Mouse (Mus musculus) Muller cell, postnatal 12 days (primary cell): Measurements from ENCODE around the gene Cfap298.

Source experiments
- DNase-seq: peaks from one replicate; pipeline ENCODE4 v3.0.0-alpha.2; 2015; ENCODE audit errors: inconsistent ontology term

The Cfap298 gene

DNA sequence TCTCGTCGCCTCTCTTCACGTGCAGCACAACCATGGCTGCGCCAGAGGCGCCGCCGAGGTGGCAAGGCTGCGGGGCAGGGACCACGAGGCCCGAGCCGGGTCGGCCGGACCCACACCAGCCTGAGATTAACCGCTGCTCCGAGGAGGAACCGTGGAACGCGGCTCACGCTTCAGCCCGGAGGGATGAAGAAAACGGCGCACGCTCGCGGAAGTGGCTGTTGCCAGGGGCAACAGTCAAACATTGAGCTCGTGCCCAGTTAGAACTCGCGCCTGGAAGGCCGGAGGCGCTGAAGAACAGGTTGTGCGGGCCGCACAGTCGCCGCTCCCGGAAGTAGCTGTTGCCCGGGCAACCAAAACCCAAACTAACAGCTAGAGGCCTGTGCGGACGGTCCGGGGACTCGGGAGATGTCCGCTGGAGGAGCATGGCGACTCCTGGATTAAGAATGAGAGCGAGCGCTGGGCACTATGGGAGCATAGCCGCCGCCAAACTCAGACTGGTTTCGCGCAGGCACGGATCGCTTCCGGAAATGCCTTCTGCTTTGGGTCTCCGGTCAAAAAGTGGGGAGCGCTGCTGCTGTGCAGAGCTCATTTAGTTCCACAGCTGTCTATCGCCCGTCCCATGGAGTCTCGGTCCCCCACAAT is at the start of gene Cfap298:
Gene Cfap298 (minus strand): TSS at position 428 of the 642 bp plus-strand sequence.
- peak; percentile 95 for DNase-seq

DNA sequence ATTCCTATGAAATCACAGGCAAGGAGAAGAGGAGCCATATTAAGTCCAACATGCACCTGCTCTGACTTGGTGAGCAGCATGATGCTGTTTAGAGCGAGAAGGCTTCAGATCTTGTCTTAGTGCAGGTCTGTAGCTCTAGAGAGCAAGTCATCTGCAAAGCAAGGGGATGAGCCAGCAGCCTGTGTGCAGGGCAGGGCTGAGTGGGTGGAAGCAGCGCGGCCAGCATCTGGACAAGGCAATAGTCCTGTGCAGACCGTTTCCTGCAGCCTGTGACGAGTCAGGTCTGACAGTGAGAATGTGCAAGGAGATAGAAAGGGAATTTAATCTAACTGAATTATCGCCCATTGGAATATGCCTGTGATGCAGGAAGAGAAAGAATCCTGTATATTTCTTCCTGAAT is 36.1 kb upstream of the Cfap298 start:
- no peak for DNase-seq

DNA sequence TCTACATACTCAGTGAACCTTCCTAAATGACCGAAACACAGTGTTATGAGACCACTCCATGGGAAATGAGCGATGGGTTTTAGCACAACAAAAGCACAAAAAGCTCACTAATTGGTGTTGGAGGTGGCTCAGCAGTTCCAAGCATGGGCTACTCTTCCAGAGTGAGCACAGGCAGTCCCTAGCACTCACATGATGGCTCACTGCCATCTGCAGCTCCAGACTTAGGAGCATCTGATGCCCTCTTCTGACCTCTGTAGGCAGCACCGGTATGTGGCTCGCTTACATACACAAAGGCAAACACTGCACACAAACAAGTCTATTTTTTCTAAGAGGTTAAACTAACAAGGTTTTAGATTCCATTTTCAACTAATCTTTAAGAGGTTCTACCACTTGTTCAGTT is 31.3 kb upstream of the Cfap298 start:
- DNase-seq, result no peak

DNA sequence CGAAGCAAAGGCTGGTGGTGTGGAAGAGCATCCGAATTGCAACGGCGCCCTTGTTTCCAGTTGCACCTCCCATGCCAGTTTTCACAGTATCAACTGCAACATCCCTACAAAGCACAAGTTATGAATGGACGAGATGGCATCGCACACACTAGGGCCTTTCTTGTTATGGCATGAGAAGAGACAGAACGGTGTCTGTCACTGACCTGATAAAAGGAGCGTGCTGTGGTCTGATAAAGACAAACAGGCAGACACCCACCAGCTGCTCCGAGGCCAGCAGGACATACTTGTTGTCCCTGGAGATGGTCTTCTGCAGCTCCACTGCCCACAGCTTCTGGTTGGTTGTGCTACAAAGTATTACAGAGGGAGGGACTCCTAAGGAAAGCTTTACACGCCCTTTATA is 29.4 kb upstream of the Cfap298 start:
- DNase-seq, result no peak

DNA sequence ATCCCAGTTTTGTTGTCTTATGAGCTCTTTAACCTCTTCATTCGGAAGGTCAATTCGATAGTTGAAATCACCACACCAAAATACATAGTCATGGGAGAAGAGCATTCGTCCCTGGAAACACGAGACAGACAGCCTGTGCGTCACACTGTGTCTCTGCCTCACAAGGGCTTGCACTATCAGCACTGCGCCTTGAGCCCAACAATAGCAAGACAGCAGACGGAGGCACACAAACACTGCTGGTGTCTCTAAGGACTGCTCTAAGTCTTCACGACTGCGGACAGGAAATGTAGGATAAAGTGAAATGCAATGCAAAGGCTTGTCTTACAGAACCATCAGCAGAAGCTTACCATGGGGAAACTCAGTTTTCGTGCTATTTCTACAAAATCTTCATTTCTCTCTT is 29.0 kb upstream of the Cfap298 start:
- DNase-seq, result no peak

DNA sequence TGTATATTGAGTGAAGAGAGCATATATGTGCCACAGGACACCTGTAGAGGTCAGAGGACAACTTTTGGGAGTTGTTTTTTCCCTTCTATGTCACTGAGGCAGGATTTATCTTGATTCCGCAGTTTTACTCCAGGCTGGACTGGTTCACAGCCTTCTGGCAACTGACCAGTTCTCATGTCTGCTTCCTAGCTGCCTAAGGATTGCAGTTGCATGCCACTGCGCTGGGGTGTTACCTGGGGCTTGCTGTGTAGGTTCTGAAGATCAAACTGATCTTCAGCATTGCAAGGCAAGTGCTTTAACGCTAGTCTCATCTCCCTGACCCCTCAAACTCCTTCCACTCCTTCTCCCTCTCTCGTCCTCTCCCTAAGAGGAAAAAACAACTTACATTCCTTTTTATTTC is 28.3 kb upstream of the Cfap298 start:
- DNase-seq, result no peak

DNA sequence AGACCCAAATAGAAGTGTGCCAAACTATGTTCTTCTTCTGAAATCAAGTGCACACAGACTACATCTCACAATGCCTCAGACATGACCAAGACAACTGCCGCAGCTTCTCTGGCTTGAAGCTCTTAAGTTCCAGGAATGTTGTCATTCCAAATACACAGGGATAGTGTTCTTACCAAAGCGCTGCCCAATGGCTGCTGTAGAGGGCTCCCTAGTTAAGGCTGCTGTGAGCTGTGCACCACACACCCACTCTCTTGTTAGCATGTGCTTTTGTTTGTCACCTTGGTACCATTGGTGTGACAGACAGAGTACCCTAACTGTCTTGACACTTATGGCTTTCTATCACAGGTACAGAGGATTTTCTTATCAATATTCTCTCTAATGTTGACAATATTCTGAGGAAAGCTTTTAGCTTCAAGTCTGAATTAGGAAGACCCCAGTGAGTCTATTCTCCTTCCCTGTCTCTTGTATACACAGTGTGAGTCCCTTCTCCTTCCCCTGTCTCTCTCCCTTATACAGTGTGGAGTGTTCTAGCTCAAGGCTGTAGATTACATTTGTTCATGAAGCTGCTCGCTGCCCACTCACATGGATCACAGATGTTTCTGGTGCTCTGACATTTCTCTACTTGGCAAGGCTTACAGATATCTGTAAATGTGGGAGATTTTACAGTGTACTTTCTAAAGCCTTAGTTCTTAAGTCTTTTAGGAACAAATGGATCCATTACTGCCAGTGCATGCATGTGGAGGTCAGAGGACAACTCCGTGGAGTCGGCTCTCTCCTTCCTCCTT is 23.6 kb upstream of the Cfap298 start:
- DNase-seq, result no peak

DNA sequence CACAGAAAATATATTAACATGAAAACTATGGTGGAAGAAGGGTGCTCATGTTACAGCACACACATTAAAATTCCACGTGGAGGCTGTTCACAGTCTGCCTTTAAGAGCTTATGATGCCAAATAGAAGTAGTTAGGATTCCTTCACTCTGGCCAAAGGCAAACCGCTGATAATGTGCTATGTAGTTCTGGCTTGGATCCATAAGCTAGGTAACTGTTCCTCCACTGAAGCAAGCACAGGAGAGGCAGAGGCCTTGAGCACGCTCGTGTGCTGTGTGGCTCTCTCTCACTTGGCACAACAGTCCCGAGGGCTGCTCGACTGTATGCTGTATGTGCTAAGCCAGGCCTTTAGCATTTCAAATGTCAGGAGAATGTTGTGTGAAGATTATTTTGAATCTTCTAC is 20.6 kb upstream of the Cfap298 start:
- DNase-seq, result peak; percentile 26

DNA sequence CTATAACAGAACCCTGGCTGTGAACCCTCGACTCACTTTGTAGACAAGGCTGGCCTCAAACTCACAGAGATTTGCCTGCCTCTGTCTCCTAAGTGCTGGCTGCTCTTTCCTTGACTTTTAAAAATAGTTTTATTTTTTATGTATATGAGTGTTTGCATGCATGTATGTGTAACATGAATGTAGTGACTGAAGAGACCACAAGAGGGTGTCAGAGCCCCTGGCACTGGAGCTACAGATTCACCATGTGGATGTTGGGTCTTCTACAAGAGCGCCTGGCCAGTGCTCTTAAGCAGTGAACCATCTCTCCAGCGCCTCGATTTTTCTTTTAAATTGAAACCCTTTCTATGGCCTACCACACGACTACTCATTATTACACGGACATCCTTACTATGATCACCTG is 18.9 kb upstream of the Cfap298 start:
- DNase-seq, result no peak

DNA sequence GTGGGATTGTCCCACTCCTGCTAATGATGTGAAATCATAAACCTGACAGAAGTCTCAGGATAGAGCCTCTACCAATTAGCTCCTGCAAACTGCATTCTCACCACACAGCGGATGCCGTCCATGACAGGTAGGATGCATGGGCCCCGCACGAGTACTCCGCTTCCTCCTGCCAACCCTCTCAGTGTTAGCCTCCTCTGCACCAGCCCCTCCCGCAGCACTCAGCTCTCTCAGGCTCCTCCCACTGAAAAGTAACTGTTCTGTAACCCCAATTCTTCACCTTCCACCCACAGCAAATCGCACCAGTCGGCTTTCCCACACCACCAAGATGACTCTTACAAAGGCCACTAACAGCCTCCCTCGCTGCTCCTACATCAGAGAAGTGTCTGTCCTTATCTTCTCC is 18.2 kb upstream of the Cfap298 start:
- DNase-seq, result no peak

DNA sequence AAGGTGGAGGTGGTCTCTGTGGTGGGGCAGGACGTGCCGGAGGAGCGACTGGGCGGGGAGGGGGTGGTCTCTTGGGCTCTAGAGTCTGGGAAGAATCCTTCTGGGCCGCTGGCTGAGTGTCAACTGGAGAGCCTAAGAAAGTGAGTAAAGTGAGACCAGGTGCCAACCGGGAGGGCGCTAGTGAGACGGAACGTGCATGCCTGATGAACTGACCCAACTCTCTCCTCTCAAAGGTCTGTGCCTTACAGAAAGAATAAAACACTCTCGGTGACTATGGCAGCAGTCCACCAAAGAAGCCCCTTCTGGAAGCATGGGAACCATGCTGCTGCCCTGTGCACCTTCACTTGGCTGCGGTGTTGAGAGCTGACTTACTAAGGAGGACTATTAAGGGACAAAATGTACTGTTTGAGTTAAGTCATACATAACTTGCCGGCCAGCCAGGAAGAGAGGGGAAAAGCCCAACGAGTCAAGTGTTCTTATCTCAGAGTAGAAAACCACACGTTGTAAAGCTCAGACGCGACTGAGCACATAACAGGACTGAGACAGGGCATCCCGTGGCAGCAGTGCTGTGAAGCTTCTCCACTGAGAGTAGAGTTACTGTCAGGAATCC is 15.5 kb upstream of the Cfap298 start:
- no peak for DNase-seq

DNA sequence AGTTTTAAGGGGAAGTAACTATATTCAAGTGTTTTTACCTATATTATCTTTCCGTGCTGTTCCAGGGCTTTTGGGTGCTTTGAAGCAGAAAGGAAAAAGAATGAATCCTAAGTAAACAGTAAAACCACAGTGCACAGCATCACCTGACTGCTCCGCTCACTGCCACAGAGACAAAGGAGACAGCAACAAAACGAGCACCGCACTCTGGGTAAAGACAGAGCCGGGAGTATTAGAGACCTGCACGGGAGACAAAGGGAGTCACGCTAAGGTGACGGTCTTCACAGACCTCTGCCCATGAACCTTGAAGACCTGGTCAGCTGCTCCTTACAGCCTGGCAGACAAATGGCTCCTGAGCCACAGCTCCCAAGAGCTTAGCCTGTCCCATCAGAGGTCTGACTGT is 12.1 kb upstream of the Cfap298 start:
- no peak for DNase-seq

DNA sequence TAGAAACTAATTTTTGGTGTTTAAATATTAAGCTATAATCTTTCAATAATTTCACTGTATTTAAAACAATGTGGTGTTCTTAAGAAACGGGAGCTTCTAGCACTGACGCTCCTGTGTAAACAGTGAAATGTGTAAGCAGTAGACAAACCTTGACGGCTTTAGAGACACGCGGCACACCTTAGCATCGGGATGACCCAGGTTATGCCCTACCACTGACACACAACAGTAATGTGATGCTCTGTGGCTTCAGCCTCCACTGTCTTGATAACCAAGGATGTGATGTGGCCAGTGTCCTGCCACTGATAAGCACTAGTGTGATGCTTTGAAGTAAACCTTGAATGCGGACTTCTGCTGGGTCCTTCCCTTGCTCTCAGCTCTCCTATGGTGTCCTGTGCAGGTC is 6.3 kb upstream of the Cfap298 start:
- DNase-seq, result no peak

DNA sequence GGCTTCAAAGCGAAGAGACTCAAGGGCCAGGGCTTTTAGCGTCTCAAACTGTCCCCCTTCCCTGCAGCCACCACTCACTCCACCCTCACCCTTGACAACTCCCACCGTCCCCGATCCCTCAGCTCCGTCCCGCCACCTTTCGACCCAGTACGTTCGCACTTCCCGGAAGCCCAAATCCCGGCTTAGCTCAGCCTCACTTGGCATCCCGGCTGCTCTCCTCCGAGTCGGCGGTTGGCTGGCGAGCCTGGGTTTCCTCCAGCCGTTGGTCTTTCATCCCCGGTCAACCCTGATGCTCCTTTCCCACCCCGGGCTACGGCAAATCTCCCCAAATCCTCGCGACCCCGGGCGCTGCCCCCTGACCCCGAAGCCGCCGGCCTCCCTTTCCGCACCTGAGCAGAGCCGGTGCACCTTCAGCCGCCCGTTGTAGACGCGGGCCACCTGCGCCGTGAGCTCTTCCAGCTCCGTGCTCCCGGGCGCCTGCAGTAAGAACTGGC is 674 bp downstream of the Cfap298 start:
- DNase-seq, result peak; percentile 76

DNA sequence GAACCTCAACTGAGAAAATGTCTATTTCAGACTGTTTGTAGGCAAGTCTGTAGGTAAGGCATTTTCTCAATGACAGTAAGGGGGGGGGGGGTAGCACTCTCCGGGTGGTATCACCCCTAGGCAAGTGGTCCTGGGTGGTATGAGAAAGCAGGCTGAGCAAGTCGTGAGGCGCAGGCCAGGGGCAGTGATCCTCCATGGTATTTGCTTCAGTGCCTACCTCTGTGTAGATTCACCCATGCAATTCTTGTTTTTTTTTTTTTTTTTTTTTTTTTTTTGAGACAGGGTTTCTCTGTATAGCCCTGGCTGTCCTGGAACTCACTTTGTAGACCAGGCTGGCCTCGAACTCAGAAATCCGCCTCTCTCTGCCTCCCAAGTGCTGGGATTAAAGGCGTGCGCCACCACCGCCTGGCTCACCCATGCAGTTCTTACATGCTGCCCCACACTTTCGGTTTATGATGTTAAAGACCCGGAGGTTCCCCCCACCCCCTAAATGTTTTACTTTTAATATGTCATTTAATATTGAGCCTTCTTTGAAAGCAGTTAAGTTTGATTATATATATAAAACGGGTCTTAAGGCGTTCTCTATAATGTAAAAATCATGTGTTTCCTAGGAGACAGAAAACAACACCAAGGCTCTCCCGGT is 1.3 kb downstream of the Cfap298 start:
- no peak for DNase-seq

DNA sequence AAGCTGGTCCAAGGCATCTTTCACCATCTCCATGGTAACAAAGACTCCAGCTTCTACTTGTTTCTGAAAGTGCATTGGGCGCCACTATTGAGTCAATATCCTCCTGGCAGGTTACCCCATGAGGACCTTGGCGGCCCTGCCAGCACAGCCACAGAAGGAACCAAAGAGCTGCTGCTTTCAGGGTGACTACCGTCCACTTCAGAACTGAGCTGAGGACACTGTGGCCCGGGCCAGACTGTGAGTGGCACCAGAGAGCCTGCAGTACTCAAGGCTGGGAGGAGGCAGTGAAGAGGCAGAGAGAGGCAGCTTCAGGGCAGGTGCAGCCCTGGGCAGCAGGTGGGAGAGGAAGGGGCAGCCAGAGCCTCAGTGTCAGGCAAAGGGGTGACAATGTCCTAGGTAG is 7.5 kb downstream of the Cfap298 start:
- no peak for DNase-seq

DNA sequence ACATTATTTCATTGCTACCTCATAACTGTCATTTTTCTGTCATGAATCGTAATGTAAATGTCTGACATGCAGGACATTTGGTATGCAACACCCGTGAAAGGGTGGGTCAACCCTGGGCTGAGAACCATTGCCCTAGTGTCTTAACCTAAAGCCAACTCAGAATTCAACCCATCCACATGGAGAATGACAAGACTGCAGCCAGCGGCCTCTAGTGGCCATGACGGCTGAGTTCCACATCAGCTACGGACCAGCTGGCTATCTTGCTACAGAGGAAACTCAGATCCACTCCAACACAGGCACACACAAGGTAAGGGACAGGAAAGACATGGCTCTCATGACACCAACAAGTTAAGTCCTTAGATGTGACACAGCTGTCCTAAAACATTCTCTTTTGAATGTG is 9.5 kb downstream of the Cfap298 start:
- DNase-seq, result peak; percentile 46

DNA sequence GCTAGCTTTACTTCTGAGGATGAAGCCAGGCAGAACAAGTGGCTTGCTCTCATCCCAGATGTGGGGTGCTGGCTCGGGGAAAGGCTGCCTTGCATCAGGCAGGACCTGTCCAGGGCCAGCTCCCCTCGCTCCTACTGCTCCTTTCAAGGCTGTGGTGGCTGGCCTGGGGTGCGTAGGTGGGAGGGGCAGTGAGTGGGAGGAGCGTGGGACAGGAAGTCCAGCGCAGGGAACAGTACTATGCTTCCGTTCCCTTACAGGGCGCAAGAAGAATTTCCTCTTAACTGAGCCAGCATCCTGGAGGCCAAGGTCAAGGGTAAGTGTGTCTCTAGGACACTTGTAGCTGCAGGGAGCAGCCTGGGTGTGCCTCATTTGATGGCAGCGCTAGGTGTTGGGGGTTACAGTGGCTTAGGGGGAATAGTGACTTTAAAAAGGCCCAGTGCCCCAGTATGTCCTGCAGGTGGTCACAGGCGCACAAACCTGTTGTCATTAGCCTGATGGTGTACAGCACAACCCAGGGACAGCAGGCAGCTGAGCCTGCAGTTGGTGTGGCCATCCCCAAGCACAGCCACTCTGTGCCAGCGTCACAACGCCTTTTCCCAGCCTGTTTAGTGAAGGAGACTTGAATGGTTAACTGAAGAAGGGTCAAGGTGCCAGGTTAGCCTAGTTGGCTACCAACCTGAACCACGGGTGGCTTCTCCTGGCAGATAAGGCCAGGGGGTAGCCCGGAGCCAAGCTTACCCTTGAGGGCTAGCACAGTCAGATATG is 10.1 kb downstream of the Cfap298 start:
- DNase-seq, result no peak

DNA sequence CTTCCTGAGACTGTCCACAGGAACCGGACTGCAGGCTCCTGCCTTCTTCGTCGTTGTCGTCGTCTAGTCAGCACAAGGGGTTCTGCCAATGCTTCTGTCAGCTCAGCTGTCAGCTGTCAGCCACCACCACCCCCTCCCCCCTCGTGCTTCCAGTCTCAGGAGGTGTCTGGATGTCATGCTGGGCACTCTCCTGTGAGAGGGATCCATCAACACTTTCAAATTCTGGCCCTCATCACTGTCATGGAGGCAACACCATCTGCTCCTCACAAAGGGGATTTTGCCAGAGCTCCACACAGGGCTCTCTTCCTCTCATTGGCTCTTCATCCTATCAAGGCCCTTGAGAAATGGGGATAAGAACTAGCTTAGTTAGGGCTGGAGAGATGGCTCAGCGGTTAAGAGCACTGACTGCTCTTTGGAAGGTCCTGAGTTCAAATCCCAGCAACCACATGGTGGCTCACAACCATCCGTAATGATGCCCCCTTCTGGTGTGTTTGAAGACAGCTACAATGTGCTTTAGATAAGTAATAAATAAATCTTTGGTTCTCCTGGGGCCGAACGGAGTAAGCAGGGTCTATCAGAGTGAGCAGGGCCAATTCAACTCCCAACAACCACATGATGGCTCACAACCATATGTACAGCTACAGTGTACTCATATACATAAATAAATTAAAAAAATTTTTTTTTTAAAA is 13.3 kb downstream of the Cfap298 start:
- DNase-seq, result no peak

DNA sequence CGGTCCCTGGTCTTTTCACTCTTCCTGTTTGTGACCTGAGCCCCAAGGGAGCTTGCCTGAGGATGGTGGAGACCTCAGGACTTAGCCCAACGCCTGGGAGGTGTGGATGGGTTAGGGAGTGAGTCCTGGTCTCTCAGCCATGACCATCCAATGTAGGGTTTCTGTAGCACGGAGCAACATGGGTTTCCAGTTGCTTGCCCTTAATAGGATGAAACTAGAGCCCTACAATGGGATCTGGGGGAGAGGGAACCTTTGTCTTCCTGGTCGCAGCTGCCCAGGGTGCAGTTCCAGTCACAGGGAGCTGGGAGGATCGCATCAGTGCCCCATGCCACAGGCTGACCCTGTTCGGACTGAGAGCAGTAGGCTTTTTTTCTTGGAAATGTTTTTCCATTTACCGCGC is 17.8 kb downstream of the Cfap298 start:
- DNase-seq, result no peak

DNA sequence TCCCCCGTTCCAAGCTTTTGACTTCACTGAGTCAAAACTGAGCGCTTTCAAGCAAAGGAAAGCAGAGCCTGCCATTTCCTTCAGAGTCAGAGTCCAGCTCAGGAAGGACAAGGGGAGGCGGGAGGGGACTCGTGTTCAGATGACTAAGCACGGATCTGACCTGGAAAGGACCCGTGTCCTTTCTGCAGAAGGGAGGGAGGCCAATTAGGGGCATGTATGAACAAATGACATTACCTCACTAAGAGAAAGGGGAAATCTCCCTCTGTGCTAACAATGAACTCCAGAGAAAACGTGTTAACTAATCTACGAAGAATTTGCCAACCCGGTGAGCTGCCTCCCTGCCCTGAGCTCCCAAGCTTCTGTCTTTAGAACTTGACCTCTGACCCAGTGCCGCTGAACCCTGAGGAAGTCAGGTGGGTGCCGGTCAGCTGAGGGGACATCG is 18.9 kb downstream of the Cfap298 start:
- DNase-seq, result peak; percentile 85
